Mouse (Mus musculus): ENCODE measurements around the gene Rhot2.

DNA sequence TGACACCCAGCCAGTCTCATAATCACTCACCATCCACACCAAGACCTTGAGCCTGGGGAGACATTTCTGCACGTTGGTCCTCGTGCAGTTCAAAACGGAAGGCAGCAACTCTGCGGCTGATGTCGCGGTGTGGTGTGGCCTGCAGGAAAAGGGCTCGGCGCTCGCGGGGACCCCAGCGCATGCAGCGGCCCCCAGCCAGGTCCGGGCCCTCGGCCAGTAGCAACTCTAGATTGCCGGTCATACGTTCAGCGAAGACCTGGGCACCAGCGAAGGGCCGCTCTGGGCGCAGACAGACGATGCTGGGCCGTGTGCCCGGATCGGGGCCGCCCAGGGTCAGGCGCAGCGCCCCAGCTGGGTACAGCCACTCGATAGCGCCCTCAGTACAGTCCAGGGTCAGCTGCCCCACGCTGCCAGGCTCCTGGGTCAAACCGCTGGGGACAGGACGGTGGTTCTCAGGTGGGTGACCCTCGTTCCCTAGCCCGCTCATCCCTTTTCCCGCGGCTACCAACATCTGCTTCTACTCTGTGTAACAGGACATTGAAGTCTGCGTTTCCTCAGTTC lies 48.4 kb downstream of the Rhot2 start:
- TF ChIP-seq CTCF (IDR thresholded peaks at IDR 0.05; ENCODE audit: borderline replicate concordance, control insufficient read depth, extremely low read depth, insufficient read depth, low read length, poor library complexity) (no peak), POLR2A (IDR thresholded peaks at IDR 0.05; ENCODE audit: control insufficient read depth, extremely low read depth, insufficient read depth, low read length, poor library complexity) (no peak)
